Mouse (Mus musculus) embryonic facial prominence, embryonic 13.5 days (tissue): ENCODE measurements around the gene Acss2. TPM values are rescaled to one million over a fixed set of nuclear protein-coding genes. Genes with fewer than 3 reads are reported as not detected.

Source experiments
- ATAC-seq: fragments of 200-750 bp; cut with Nextera tagmentation; 2 replicates; pipeline ENCODE4 v1.8.0; 2017; ENCODE audit warnings: low read depth; ENCODE audit not compliant: insufficient number of reproducible peaks, insufficient read depth, low FRiP score, low TSS enrichment
- H3K27ac ChIP-seq: fragments of 300-500 bp; sonication (generic); 2 replicates; pipeline ENCODE4 v1.5.1; 2015; ENCODE audit warnings: moderate library complexity, mild to moderate bottlenecking, inconsistent platforms
- H3K27me3 ChIP-seq: fragments of 300-500 bp; sonication (generic); 2 replicates; pipeline ENCODE4 v1.6.1; 2015; ENCODE audit warnings: mild to moderate bottlenecking, inconsistent platforms
- H3K36me3 ChIP-seq: fragments of 300-500 bp; sonication (generic); 2 replicates; pipeline ENCODE4 v1.6.1; 2015; ENCODE audit warnings: mild to moderate bottlenecking, inconsistent platforms
- H3K4me1 ChIP-seq: fragments of 300-500 bp; sonication (generic); 2 replicates; pipeline ENCODE4 v1.6.1; 2015; ENCODE audit warnings: inconsistent platforms
- H3K4me2 ChIP-seq: fragments of 300-500 bp; sonication (generic); 2 replicates; pipeline ENCODE4 v1.6.1; 2015; ENCODE audit warnings: moderate library complexity, mild to moderate bottlenecking, inconsistent platforms
- H3K4me3 ChIP-seq: fragments of 300-500 bp; sonication (generic); 2 replicates; pipeline ENCODE4 v1.5.1; 2015; ENCODE audit warnings: mild to moderate bottlenecking, inconsistent platforms
- H3K9ac ChIP-seq: fragments of 300-500 bp; sonication (generic); 2 replicates; pipeline ENCODE4 v1.6.1; 2015; ENCODE audit warnings: mild to moderate bottlenecking, inconsistent platforms
- H3K9me3 ChIP-seq: fragments of 300-500 bp; sonication (generic); 2 replicates; pipeline ENCODE4 v1.6.1; 2016; ENCODE audit warnings: inconsistent platforms
- WGBS: fragments of 180-500 bp; shearing (Covaris S2); methylation state at CpG from one replicate; pipeline ENCODE4 v1.1.7; 2015; ENCODE audit warnings: mixed read lengths; 5-methylcytosine and 5-hydroxymethylcytosine counted together
- polyA plus RNA-seq: library from polyadenylated mRNA; unstranded; fragments of >200 nt; fragmentation: Nextera tagmentation; extraction: Ambion mirVana; gene quantifications from 2 replicates; pipeline ENCODE4 v1.2.1, GENCODE M21; 2015

The Acss2 gene
- polyA plus RNA-seq, 1 experiment from 2014 or later, result 12.2 TPM

GRCm38 (mm10) chr2:155540822-155541458, 23.2 kb downstream of the Acss2 start:
- WGBS, result 70% methylated on average over 6 of the region's 6 CpGs
- no peak for ATAC-seq

GRCm38 (mm10) chr2:155546955-155547354, 29.2 kb downstream of the Acss2 start:
- Histone ChIP-seq H3K27me3 (no peaks in the 10 kb centered on the region), H3K9ac (no peak overlapping the region), H3K27ac (no peak overlapping the region), H3K9me3 (no peaks in the 10 kb centered on the region), H3K36me3 (no peaks in the 10 kb centered on the region), H3K4me1 (no peaks in the 10 kb centered on the region), H3K4me3 (no peak overlapping the region), H3K4me2 (no peak overlapping the region)
- no peak for ATAC-seq
- 56% methylated on average over 1 of the region's 1 CpGs for WGBS

More at GRCm38 (mm10) chr2:155540822-155541458, 23.2 kb downstream of the Acss2 start:
- Histone ChIP-seq H3K27ac (no peak overlapping the region), H3K4me3 (no peak overlapping the region), H3K9me3 (no peaks in the 10 kb centered on the region), H3K36me3 (no peaks in the 10 kb centered on the region), H3K4me1 (no peaks in the 10 kb centered on the region), H3K9ac (no peak overlapping the region), H3K4me2 (no peak overlapping the region), H3K27me3 (no peaks in the 10 kb centered on the region)

GRCm38 (mm10) chr2:155552336-155552735, 34.6 kb downstream of the Acss2 start:
- Histone ChIP-seq H3K4me3 (no peak overlapping the region), H3K4me2 (no peak overlapping the region), H3K36me3 (no peaks in the 10 kb centered on the region), H3K9me3 (no peaks in the 10 kb centered on the region), H3K27me3 (no peaks in the 10 kb centered on the region), H3K4me1 (no peaks in the 10 kb centered on the region), H3K27ac (no peak overlapping the region), H3K9ac (no peak overlapping the region)
- ATAC-seq, result no peak

GRCm38 (mm10) chr2:155552949-155553354, 35.2 kb downstream of the Acss2 start:
- H3K4me1 ChIP-seq, result no peaks in the 10 kb centered on the region
- no peak for ATAC-seq
- H3K27me3 ChIP-seq, result no peaks in the 10 kb centered on the region
- H3K9ac ChIP-seq, result no peak overlapping the region
- no peak overlapping the region for H3K4me2 ChIP-seq
- no peak overlapping the region for H3K27ac ChIP-seq
- H3K9me3 ChIP-seq, result no peaks in the 10 kb centered on the region
- H3K36me3 ChIP-seq, result no peaks in the 10 kb centered on the region
- H3K4me3 ChIP-seq, result no peak overlapping the region

GRCm38 (mm10) chr2:155554426-155554985, 36.8 kb downstream of the Acss2 start:
- H3K4me1 ChIP-seq, result no peaks in the 10 kb centered on the region
- no peak for ATAC-seq
- no peak overlapping the region for H3K4me2 ChIP-seq
- H3K27ac ChIP-seq, result no peak overlapping the region
- no peak overlapping the region for H3K9ac ChIP-seq
- no peak overlapping the region for H3K4me3 ChIP-seq
- 0 out of 2 replicates have a peak, but pooled peaks cover 3% of the 10 kb centered on the region for H3K36me3 ChIP-seq
- H3K27me3 ChIP-seq, result no peaks in the 10 kb centered on the region
- 80% methylated on average over 2 of the region's 2 CpGs for WGBS
- no peaks in the 10 kb centered on the region for H3K9me3 ChIP-seq

GRCm38 (mm10) chr2:155562209-155562608, 44.5 kb downstream of the Acss2 start:
- H3K36me3 ChIP-seq, result peaks cover 38% of the 10 kb centered on the region
- ATAC-seq, result no peak
- H3K4me1 ChIP-seq, result no peaks in the 10 kb centered on the region
- no peak overlapping the region for H3K9ac ChIP-seq
- H3K4me3 ChIP-seq, result no peak overlapping the region
- H3K4me2 ChIP-seq, result no peak overlapping the region
- no peak overlapping the region for H3K27ac ChIP-seq
- 58% methylated on average over 1 of the region's 1 CpGs for WGBS
- H3K27me3 ChIP-seq, result no peaks in the 10 kb centered on the region
- H3K9me3 ChIP-seq, result no peaks in the 10 kb centered on the region

GRCm38 (mm10) chr2:155562934-155563333, 45.2 kb downstream of the Acss2 start:
- H3K27ac ChIP-seq, result no peak overlapping the region
- H3K4me3 ChIP-seq, result no peak overlapping the region
- 77% methylated on average over 4 of the region's 4 CpGs for WGBS
- H3K4me2 ChIP-seq, result no peak overlapping the region
- no peaks in the 10 kb centered on the region for H3K27me3 ChIP-seq
- no peak overlapping the region for H3K9ac ChIP-seq
- no peak for ATAC-seq
- H3K36me3 ChIP-seq, result peaks cover 42% of the 10 kb centered on the region
- no peaks in the 10 kb centered on the region for H3K4me1 ChIP-seq
- no peaks in the 10 kb centered on the region for H3K9me3 ChIP-seq

GRCm38 (mm10) chr2:155567751-155568150, 50.0 kb downstream of the Acss2 start:
- Histone ChIP-seq H3K9me3 (no peaks in the 10 kb centered on the region), H3K4me2 (no peak overlapping the region), H3K27ac (no peak overlapping the region), H3K4me1 (0 out of 2 replicates have a peak, but pooled peaks cover 3% of the 10 kb centered on the region), H3K4me3 (no peak overlapping the region), H3K27me3 (no peaks in the 10 kb centered on the region), H3K9ac (no peak overlapping the region), H3K36me3 (peaks cover 38% of the 10 kb centered on the region)
- 80% methylated on average over 5 of the region's 5 CpGs for WGBS
- ATAC-seq, result no peak

- H3K4me3 ChIP-seq, result no peak overlapping the region
- H3K27ac ChIP-seq, result no peak overlapping the region
- H3K4me1 ChIP-seq, result 0 out of 2 replicates have a peak, but pooled peaks cover 3% of the 10 kb centered on the region
- 36% methylated on average over 3 of the region's 3 CpGs for WGBS
- no peak overlapping the region for H3K4me2 ChIP-seq
- H3K9ac ChIP-seq, result no peak overlapping the region
- no peaks in the 10 kb centered on the region for H3K27me3 ChIP-seq
- no peaks in the 10 kb centered on the region for H3K9me3 ChIP-seq
- no peak for ATAC-seq
- H3K36me3 ChIP-seq, result peaks cover 34% of the 10 kb centered on the region
Observed at GRCm38 (mm10) chr2:155569223-155569807, 51.6 kb downstream of the Acss2 start.

GRCm38 (mm10) chr2:155573001-155573400, 55.3 kb downstream of the Acss2 start:
- H3K9ac ChIP-seq, result no peak overlapping the region
- H3K4me2 ChIP-seq, result no peak overlapping the region
- no peaks in the 10 kb centered on the region for H3K27me3 ChIP-seq
- ATAC-seq, result no peak
- H3K27ac ChIP-seq, result no peak overlapping the region
- H3K9me3 ChIP-seq, result no peaks in the 10 kb centered on the region
- peaks cover 36% of the 10 kb centered on the region for H3K36me3 ChIP-seq
- H3K4me3 ChIP-seq, result no peak overlapping the region
- H3K4me1 ChIP-seq, result 0 out of 2 replicates have a peak, but pooled peaks cover 3% of the 10 kb centered on the region
- 93% methylated on average over 9 of the region's 9 CpGs for WGBS

GRCm38 (mm10) chr2:155573996-155574395, 56.2 kb downstream of the Acss2 start:
- Histone ChIP-seq H3K4me1 (0 out of 2 replicates have a peak, but pooled peaks cover 3% of the 10 kb centered on the region), H3K4me2 (no peak overlapping the region), H3K36me3 (peaks cover 42% of the 10 kb centered on the region), H3K27ac (no peak overlapping the region), H3K9ac (no peak overlapping the region), H3K9me3 (no peaks in the 10 kb centered on the region), H3K27me3 (no peaks in the 10 kb centered on the region), H3K4me3 (no peak overlapping the region)
- WGBS, result 93% methylated on average over 7 of the region's 7 CpGs
- no peak for ATAC-seq

- 89% methylated on average over 4 of the region's 4 CpGs for WGBS
- no peak for ATAC-seq
- no peaks in the 10 kb centered on the region for H3K27me3 ChIP-seq
Observed at GRCm38 (mm10) chr2:155574700-155575099, 57.0 kb downstream of the Acss2 start.

More at GRCm38 (mm10) chr2:155574700-155575099, 57.0 kb downstream of the Acss2 start:
- H3K9ac ChIP-seq, result no peak overlapping the region
- H3K4me1 ChIP-seq, result no peaks in the 10 kb centered on the region
- H3K9me3 ChIP-seq, result no peaks in the 10 kb centered on the region
- no peak overlapping the region for H3K4me2 ChIP-seq
- H3K4me3 ChIP-seq, result no peak overlapping the region
- peaks cover 42% of the 10 kb centered on the region for H3K36me3 ChIP-seq
- no peak overlapping the region for H3K27ac ChIP-seq
